Mouse (Mus musculus): ENCODE data around the gene Hmcn2. TPM values are rescaled to one million over a fixed set of nuclear protein-coding genes. Genes with fewer than 3 reads are reported as not detected.
A peak's percentile ranks its signal among the peaks of the same experiment; 100 is the strongest.

Gene Hmcn2
- polyA plus RNA-seq, 1 experiment: 0.49 TPM

DNA sequence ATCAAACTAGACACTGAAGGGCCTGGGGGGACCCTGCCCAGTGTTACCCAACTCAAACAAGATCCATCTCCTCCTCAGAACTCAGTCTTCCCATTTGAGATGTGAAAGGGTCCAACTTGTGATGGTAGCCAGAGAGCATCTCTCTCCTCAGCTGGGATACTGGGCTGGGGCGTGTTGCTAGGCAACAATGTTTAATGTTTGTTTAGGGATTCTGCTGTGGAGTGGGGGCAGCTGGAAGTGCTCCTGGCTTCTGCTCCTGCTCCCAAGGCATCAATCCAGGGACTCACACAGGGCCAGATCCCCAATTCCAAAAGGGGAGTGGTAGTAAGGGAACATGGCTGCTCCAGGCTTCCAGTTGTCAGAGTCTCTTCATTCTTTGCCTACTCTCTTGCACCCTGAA, 60.2 kb downstream of the Hmcn2 start:
- Histone ChIP-seq H3K27ac (ENCODE audit: insufficient read depth, low read length) (no peak overlapping the region), H3K4me1 (ENCODE audit: control insufficient read depth, insufficient read depth, low read length) (no peaks in the 10 kb centered on the region), H3K4me3 (ENCODE audit: insufficient read depth, low read length) (no peak overlapping the region)
- TF ChIP-seq CTCF (IDR thresholded peaks at IDR 0.05; ENCODE audit: borderline replicate concordance, insufficient read depth, low read length) (no peak), POLR2A (IDR thresholded peaks at IDR 0.05; ENCODE audit: low read depth, low read length) (no peak)

DNA sequence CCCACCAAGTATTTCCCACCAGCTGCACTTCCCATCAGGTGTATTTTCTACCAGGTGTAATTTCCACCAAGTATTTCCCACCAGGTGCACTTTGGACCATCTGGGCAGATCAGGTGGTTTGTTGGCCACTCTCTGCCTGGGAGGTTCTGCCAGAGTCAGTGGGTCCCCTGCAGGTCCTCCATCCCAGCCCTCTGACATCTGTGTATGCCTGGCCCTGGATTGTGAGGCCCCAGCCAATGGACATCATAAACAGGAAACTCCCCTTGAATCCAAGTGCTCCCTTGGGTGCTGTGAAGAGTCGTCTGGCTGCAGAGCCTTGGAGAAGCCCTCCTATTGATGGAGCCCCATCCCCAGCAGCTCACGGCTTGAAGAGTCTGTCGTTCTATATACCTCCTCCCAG, 61.8 kb downstream of the Hmcn2 start:
- no peaks in the 10 kb centered on the region for H3K4me1 ChIP-seq (ENCODE audit: control insufficient read depth, insufficient read depth, low read length)
- H3K4me3 ChIP-seq (ENCODE audit: insufficient read depth, low read length): no peak overlapping the region
- TF ChIP-seq CTCF (IDR thresholded peaks at IDR 0.05; ENCODE audit: borderline replicate concordance, insufficient read depth, low read length) (no peak), POLR2A (IDR thresholded peaks at IDR 0.05; ENCODE audit: low read depth, low read length) (no peak)
- no peak overlapping the region for H3K27ac ChIP-seq (ENCODE audit: insufficient read depth, low read length)

DNA sequence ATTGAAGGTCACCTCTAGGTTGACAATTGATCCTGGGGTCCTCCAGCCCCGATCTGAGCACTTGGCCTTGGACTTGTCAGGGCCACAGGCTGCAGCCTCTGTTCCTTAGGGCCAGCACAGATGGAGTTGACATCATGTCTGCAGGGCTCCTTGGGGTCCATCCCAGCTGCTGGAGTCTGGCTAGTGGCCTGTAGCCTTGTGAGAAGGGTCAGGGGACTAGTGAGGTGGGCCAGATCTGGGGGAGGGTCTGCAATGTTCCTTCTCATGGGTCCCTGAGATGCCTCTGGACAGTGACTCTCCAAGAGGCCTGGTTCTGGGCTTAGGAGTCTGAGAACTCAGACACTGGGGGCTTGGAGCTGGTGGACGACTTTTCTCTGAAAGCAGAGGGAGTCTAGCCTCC, 63.3 kb downstream of the Hmcn2 start:
- no peak overlapping the region for H3K27ac ChIP-seq (ENCODE audit: insufficient read depth, low read length)
- H3K4me3 ChIP-seq (ENCODE audit: insufficient read depth, low read length): no peak overlapping the region
- TF ChIP-seq CTCF (IDR thresholded peaks at IDR 0.05; ENCODE audit: borderline replicate concordance, insufficient read depth, low read length) (no peak), POLR2A (IDR thresholded peaks at IDR 0.05; ENCODE audit: low read depth, low read length) (no peak)
- no peaks in the 10 kb centered on the region for H3K4me1 ChIP-seq (ENCODE audit: control insufficient read depth, insufficient read depth, low read length)

GRCm38 (mm10) chr2:31381292-31381846, 67.2 kb downstream of the Hmcn2 start:
- H3K4me1 ChIP-seq (ENCODE audit: control insufficient read depth, insufficient read depth, low read length): no peaks in the 10 kb centered on the region
- TF ChIP-seq CTCF (IDR thresholded peaks at IDR 0.05; ENCODE audit: borderline replicate concordance, insufficient read depth, low read length): peak; percentile 91
- no peak for TF ChIP-seq POLR2A (IDR thresholded peaks at IDR 0.05; ENCODE audit: low read depth, low read length)
- H3K4me3 ChIP-seq (ENCODE audit: insufficient read depth, low read length): no peak overlapping the region
- H3K27ac ChIP-seq (ENCODE audit: insufficient read depth, low read length): no peak overlapping the region

- no peaks in the 10 kb centered on the region for H3K4me1 ChIP-seq (ENCODE audit: control insufficient read depth, insufficient read depth, low read length)
- H3K27ac ChIP-seq (ENCODE audit: insufficient read depth, low read length): no peak overlapping the region
- no peak overlapping the region for H3K4me3 ChIP-seq (ENCODE audit: insufficient read depth, low read length)
- TF ChIP-seq CTCF (IDR thresholded peaks at IDR 0.05; ENCODE audit: borderline replicate concordance, insufficient read depth, low read length): peak; percentile 93
- no peak for TF ChIP-seq POLR2A (IDR thresholded peaks at IDR 0.05; ENCODE audit: low read depth, low read length)
Measured at GRCm38 (mm10) chr2:31382952-31383351, 68.7 kb downstream of the Hmcn2 start.

- TF ChIP-seq CTCF (IDR thresholded peaks at IDR 0.05; ENCODE audit: borderline replicate concordance, insufficient read depth, low read length) (no peak), POLR2A (IDR thresholded peaks at IDR 0.05; ENCODE audit: low read depth, low read length) (no peak)
- no peak overlapping the region for H3K27ac ChIP-seq (ENCODE audit: insufficient read depth, low read length)
- H3K4me3 ChIP-seq (ENCODE audit: insufficient read depth, low read length): no peak overlapping the region
- H3K4me1 ChIP-seq (ENCODE audit: control insufficient read depth, insufficient read depth, low read length): no peaks in the 10 kb centered on the region
Measured at GRCm38 (mm10) chr2:31416968-31417367, 102.8 kb downstream of the Hmcn2 start.

GRCm38 (mm10) chr2:31418021-31418420, 103.8 kb downstream of the Hmcn2 start:
- TF ChIP-seq POLR2A (IDR thresholded peaks at IDR 0.05; ENCODE audit: low read depth, low read length): no peak
- no peak for TF ChIP-seq CTCF (IDR thresholded peaks at IDR 0.05; ENCODE audit: borderline replicate concordance, insufficient read depth, low read length)
- Histone ChIP-seq H3K4me3 (ENCODE audit: insufficient read depth, low read length) (no peak overlapping the region), H3K4me1 (ENCODE audit: control insufficient read depth, insufficient read depth, low read length) (no peaks in the 10 kb centered on the region), H3K27ac (ENCODE audit: insufficient read depth, low read length) (no peak overlapping the region)

- TF ChIP-seq CTCF (IDR thresholded peaks at IDR 0.05; ENCODE audit: borderline replicate concordance, insufficient read depth, low read length): no peak
- no peak for TF ChIP-seq POLR2A (IDR thresholded peaks at IDR 0.05; ENCODE audit: low read depth, low read length)
- no peaks in the 10 kb centered on the region for H3K4me1 ChIP-seq (ENCODE audit: control insufficient read depth, insufficient read depth, low read length)
- no peak overlapping the region for H3K4me3 ChIP-seq (ENCODE audit: insufficient read depth, low read length)
- H3K27ac ChIP-seq (ENCODE audit: insufficient read depth, low read length): no peak overlapping the region
Measured at GRCm38 (mm10) chr2:31418571-31418970, 104.4 kb downstream of the Hmcn2 start.

DNA sequence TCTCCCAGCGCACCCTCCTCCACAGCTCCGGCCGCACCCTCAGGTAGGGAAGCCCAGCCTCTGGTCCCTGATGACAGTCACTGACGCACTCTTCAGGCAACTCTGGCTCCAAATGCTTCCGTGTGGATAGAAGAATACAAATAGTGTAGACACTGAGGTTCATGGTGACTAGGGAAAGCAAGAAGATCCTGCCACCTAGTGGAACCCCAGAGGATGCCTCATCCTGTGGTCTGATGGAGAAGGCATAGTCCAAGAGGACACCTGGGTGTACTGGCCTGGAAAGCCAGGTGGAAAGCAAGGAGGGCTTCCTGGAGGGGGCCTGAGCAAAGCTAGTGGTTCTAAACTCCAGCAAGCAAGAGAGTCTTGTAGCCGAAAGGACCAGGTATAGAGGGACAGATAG, 106.7 kb downstream of the Hmcn2 start:
- Histone ChIP-seq H3K4me3 (ENCODE audit: insufficient read depth, low read length) (no peak overlapping the region), H3K4me1 (ENCODE audit: control insufficient read depth, insufficient read depth, low read length) (no peaks in the 10 kb centered on the region), H3K27ac (ENCODE audit: insufficient read depth, low read length) (no peak overlapping the region)
- TF ChIP-seq POLR2A (IDR thresholded peaks at IDR 0.05; ENCODE audit: low read depth, low read length): no peak
- no peak for TF ChIP-seq CTCF (IDR thresholded peaks at IDR 0.05; ENCODE audit: borderline replicate concordance, insufficient read depth, low read length)

GRCm38 (mm10) chr2:31422576-31422975, 108.4 kb downstream of the Hmcn2 start:
- Histone ChIP-seq H3K4me3 (ENCODE audit: insufficient read depth, low read length) (no peak overlapping the region), H3K27ac (ENCODE audit: insufficient read depth, low read length) (no peak overlapping the region), H3K4me1 (ENCODE audit: control insufficient read depth, insufficient read depth, low read length) (no peaks in the 10 kb centered on the region)
- TF ChIP-seq CTCF (IDR thresholded peaks at IDR 0.05; ENCODE audit: borderline replicate concordance, insufficient read depth, low read length): no peak

GRCm38 (mm10) chr2:31431477-31431876, 117.3 kb downstream of the Hmcn2 start:
- H3K4me3 ChIP-seq (ENCODE audit: insufficient read depth, low read length): no peak overlapping the region
- no peak overlapping the region for H3K27ac ChIP-seq (ENCODE audit: insufficient read depth, low read length)
- no peak for TF ChIP-seq POLR2A (IDR thresholded peaks at IDR 0.05; ENCODE audit: low read depth, low read length)
- TF ChIP-seq CTCF (IDR thresholded peaks at IDR 0.05; ENCODE audit: borderline replicate concordance, insufficient read depth, low read length): no peak
- H3K4me1 ChIP-seq (ENCODE audit: control insufficient read depth, insufficient read depth, low read length): no peaks in the 10 kb centered on the region

Data from embryonic fibroblast, embryonic 13.5 days (primary cell).